Comparison of ENCODE assay signal across 8 mouse cellular contexts in genomic region chr1:53784721-53785418, GRCm38 (mm10). TPM values are rescaled to one million over a fixed set of nuclear protein-coding genes. Genes with fewer than 3 reads are reported as not detected.
DNase-seq lines count a peak whose midpoint lies in the region; ATAC-seq and TF ChIP-seq lines count a peak whose summit lies in the region.

Stk17b (minus strand) TSS chr1:53785224.

- ATAC-seq in erythroblast, adult 5-6 weeks (replicated peaks; ENCODE audit: low FRiP score, poor library complexity, severe bottlenecking) = peak; percentile 90
- peak; percentile 96 for ATAC-seq in heart, embryonic 11.5 days (replicated peaks; ENCODE audit: insufficient number of reproducible peaks, low FRiP score, low TSS enrichment)
- peak; percentile 99 for ATAC-seq in kidney, embryonic 16.5 days (ENCODE audit: low FRiP score, low TSS enrichment)
- ATAC-seq in liver, embryonic 12.5 days = peak; percentile 96
- ATAC-seq in stomach, embryonic 15.5 days (ENCODE audit: insufficient read depth, low FRiP score, low read depth) = peak; percentile 98

- H3K27ac ChIP-seq in heart, embryonic 11.5 days (ENCODE audit: low read depth, low read length) = peak within 1 kb of the TSS; percentile 82
- peak within 1 kb of the TSS; percentile 88 for H3K27ac ChIP-seq in kidney, embryonic 16.5 days (ENCODE audit: low read length)
- H3K27ac ChIP-seq in liver, embryonic 12.5 days = peak within 1 kb of the TSS; percentile 95
- H3K27ac ChIP-seq in stomach, embryonic 15.5 days = peak within 1 kb of the TSS; percentile 91

- H3K4me1 ChIP-seq in heart, embryonic 11.5 days (ENCODE audit: control insufficient read depth, insufficient read depth, low read length) = no peaks in the 10 kb centered on the region
- no peaks in the 10 kb centered on the region for H3K4me1 ChIP-seq in kidney, embryonic 16.5 days (ENCODE audit: insufficient read depth, low read length)
- peaks cover 21% of the 10 kb centered on the region for H3K4me1 ChIP-seq in liver, embryonic 12.5 days
- H3K4me1 ChIP-seq in stomach, embryonic 15.5 days = no peaks in the 10 kb centered on the region

- peak within 1 kb of the TSS; percentile 71 for H3K4me2 ChIP-seq in heart, embryonic 11.5 days
- peak within 1 kb of the TSS; percentile 72 for H3K4me2 ChIP-seq in kidney, embryonic 16.5 days (replicated peaks; ENCODE audit: low read depth, low read length)
- H3K4me2 ChIP-seq in liver, embryonic 12.5 days = peak within 1 kb of the TSS; percentile 71
- H3K4me2 ChIP-seq in stomach, embryonic 15.5 days = peak within 1 kb of the TSS; percentile 69

- no peak for TF ChIP-seq CTCF in C2C12 (IDR thresholded peaks at IDR 0.05; ENCODE audit: control insufficient read depth, insufficient read depth, insufficient read length)

- H3K36me3 ChIP-seq in C2C12 (ENCODE audit: control insufficient read depth, insufficient read depth) = no peaks in the 10 kb centered on the region
- H3K36me3 ChIP-seq in heart, embryonic 11.5 days (ENCODE audit: control insufficient read depth, insufficient read depth, low read length) = no peaks in the 10 kb centered on the region
- H3K36me3 ChIP-seq in kidney, embryonic 16.5 days (ENCODE audit: insufficient read depth, low read length) = no peaks in the 10 kb centered on the region
- H3K36me3 ChIP-seq in liver, embryonic 12.5 days = no peaks in the 10 kb centered on the region
- no peaks in the 10 kb centered on the region for H3K36me3 ChIP-seq in stomach, embryonic 15.5 days

- no peaks in the 10 kb centered on the region for H3K27me3 ChIP-seq in C2C12 (ENCODE audit: control insufficient read depth, insufficient read depth, insufficient read length)
- H3K27me3 ChIP-seq in heart, embryonic 11.5 days (ENCODE audit: control insufficient read depth, insufficient read depth, low read length) = no peaks in the 10 kb centered on the region
- no peaks in the 10 kb centered on the region for H3K27me3 ChIP-seq in kidney, embryonic 16.5 days (ENCODE audit: insufficient read depth, low read length)
- H3K27me3 ChIP-seq in liver, embryonic 12.5 days (replicated peaks) = no peaks in the 10 kb centered on the region
- H3K27me3 ChIP-seq in stomach, embryonic 15.5 days (replicated peaks) = no peaks in the 10 kb centered on the region

- H3K79me3 ChIP-seq in C2C12 (ENCODE audit: low read depth) = peaks cover 43% of the 10 kb centered on the region

- under 1% methylated on average over 80 of the region's 81 CpGs for WGBS in heart, embryonic 11.5 days (ENCODE audit: insufficient replicate concordance)
- under 1% methylated on average over 79 of the region's 81 CpGs for WGBS in kidney, embryonic 16.5 days
- WGBS in liver, embryonic 12.5 days (ENCODE audit: insufficient replicate concordance) = under 1% methylated on average over 77 of the region's 81 CpGs
- 1% methylated on average over 65 of the region's 81 CpGs for WGBS in stomach, embryonic 15.5 days

- H3ac ChIP-seq in C2C12 (ENCODE audit: control insufficient read depth, insufficient read length, low read depth) = peak within 1 kb of the TSS; percentile 84

- peaks cover 50% of the 10 kb centered on the region for H3K79me2 ChIP-seq in C2C12 (ENCODE audit: control insufficient read depth, insufficient read depth)

- H3K9me3 ChIP-seq in heart, embryonic 11.5 days (replicated peaks; ENCODE audit: control insufficient read depth, low read length) = no peaks in the 10 kb centered on the region
- H3K9me3 ChIP-seq in kidney, embryonic 16.5 days (ENCODE audit: low read length) = no peaks in the 10 kb centered on the region
- H3K9me3 ChIP-seq in liver, embryonic 12.5 days (replicated peaks) = no peaks in the 10 kb centered on the region
- H3K9me3 ChIP-seq in stomach, embryonic 15.5 days = no peaks in the 10 kb centered on the region

- peak; percentile 85 for DNase-seq in brain, adult 2 months (ENCODE audit: low read depth, low spot score)
- DNase-seq in natural killer cell, adult 2 months (ENCODE audit: low spot score in 2 of 2) = peak; percentile 88 to 92

- peak within 1 kb of the TSS; percentile 79 for H3K9ac ChIP-seq in heart, embryonic 11.5 days (ENCODE audit: low read depth, low read length)
- H3K9ac ChIP-seq in kidney, embryonic 16.5 days (replicated peaks; ENCODE audit: low read length) = peak within 1 kb of the TSS; percentile 91
- peak within 1 kb of the TSS; percentile 98 for H3K9ac ChIP-seq in liver, embryonic 12.5 days
- H3K9ac ChIP-seq in stomach, embryonic 15.5 days = peak within 1 kb of the TSS; percentile 80

- H3K4me3 ChIP-seq in C2C12 (ENCODE audit: insufficient read depth, poor library complexity, severe bottlenecking) = peak within 1 kb of the TSS; percentile 77
- peak within 1 kb of the TSS; percentile 67 for H3K4me3 ChIP-seq in heart, embryonic 11.5 days (ENCODE audit: low read depth, low read length)
- peak within 1 kb of the TSS; percentile 85 for H3K4me3 ChIP-seq in kidney, embryonic 16.5 days (ENCODE audit: low read length)
- H3K4me3 ChIP-seq in liver, embryonic 12.5 days = peak within 1 kb of the TSS; percentile 93
- peak within 1 kb of the TSS; percentile 89 for H3K4me3 ChIP-seq in stomach, embryonic 15.5 days (replicated peaks)

TF ChIP-seq in C2C12, 6 proteins besides CTCF, POLR2A, EP300 and RAD21:
- no peak for TF ChIP-seq CEBPB (IDR thresholded peaks at IDR 0.05; ENCODE audit: low read depth)
- TF ChIP-seq USF1 (IDR thresholded peaks at IDR 0.05; ENCODE audit: low read depth) = peak; percentile 51
- no peak for TF ChIP-seq MYOG (IDR thresholded peaks at IDR 0.05; ENCODE audit: control insufficient read depth, extremely low read depth, insufficient read length)

RNA-seq across cellular contexts. Expression of gene Stk17b, which starts in this region (rescaled TPM):
- polyA plus RNA-seq in C2C12 (2012; fragmentation: generic; extraction: Trizol) = 7.3 TPM
- total RNA-seq in erythroblast, adult 5-6 weeks (2015; ENCODE audit: low replicate concordance) = 85.1 and 135 TPM in 2 replicates
- 141 and 179 TPM in 2 replicates for total RNA-seq in erythroblast, adult 5-6 weeks (2017; ENCODE audit: low replicate concordance)
- polyA plus RNA-seq in heart, embryonic 11.5 days (2014; fragmentation: Nextera tagmentation; extraction: Ambion mirVana) = 17.2 and 18.6 TPM in 2 replicates
- polyA plus RNA-seq in kidney, embryonic 16.5 days (2015; fragmentation: Nextera tagmentation; extraction: Ambion mirVana) = 15.8 and 20.8 TPM in 2 replicates
- 16.5 and 17.9 TPM in 2 replicates for polyA plus RNA-seq in liver, embryonic 12.5 days (2016; fragmentation: Nextera tagmentation; extraction: Ambion mirVana)
- 14.6 and 15.6 TPM in 2 replicates for polyA plus RNA-seq in stomach, embryonic 15.5 days (2015; fragmentation: Nextera tagmentation; extraction: Ambion mirVana)

Comparison
In these comparisons a context has a peak if more than half of its experiments do, and no peak if none do; other contexts are left out.
1. Peak in every context shown above with its lines: DNase-seq, ATAC-seq, H3K4me3 ChIP-seq and H3K27ac ChIP-seq.